Comparison of ENCODE assay signal across 23 mouse cellular contexts in the genomic region with DNA sequence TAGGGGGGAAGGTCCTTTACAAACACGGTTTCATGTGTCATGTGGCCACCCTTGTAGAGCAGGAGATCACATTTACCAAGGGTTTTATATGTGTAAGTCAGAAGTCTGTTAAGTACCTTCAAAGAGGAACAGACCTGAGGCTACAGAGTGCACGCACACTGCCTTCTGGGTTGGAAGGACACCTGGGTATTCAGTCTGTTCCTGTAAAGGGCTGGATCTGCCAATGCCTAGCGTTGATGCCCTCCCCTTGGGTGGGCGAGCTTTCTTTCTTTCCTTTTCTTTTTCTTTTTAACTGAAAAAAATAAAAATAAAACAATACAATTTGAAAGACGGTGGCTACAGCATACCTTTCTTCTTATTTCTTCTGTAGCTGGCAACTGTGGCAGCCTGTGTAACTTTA. TPM values are rescaled to one million over a fixed set of nuclear protein-coding genes. Genes with fewer than 3 reads are reported as not detected.
DNase-seq lines count a peak whose midpoint lies in the region; ATAC-seq and TF ChIP-seq lines count a peak whose summit lies in the region.
"Had no signal": no experiment of that assay in that cellular context is flagged by ENCODE, and none has a peak within 500 bp of the region (broad histone marks: within the 10 kb centered on the region; RNA-seq: fewer than 3 reads in every experiment).

No protein-coding gene starts in this region.

- no peaks in the 10 kb centered on the region for H3K9me3 ChIP-seq in heart, embryonic 12.5 days (replicated peaks)
- H3K9me3 ChIP-seq in lung, embryonic 14.5 days (ENCODE audit: low read depth, low read length) = no peaks in the 10 kb centered on the region
- H3K9me3 ChIP-seq in intestine, postnatal 0 days (ENCODE audit: control insufficient read depth) = no peaks in the 10 kb centered on the region
- H3K9me3 ChIP-seq in liver, embryonic 16.5 days (replicated peaks; ENCODE audit: control insufficient read depth, low read length) = no peaks in the 10 kb centered on the region
- H3K9me3 ChIP-seq: embryonic facial prominence, embryonic 13.5 days; forebrain, embryonic 12.5 days; heart, embryonic 13.5 days; limb, embryonic 10.5 days; midbrain, embryonic 12.5 days; neural tube, embryonic 15.5 days had no signal

- no peaks in the 10 kb centered on the region for H3K36me3 ChIP-seq in heart, embryonic 12.5 days
- H3K36me3 ChIP-seq in lung, embryonic 14.5 days (ENCODE audit: insufficient read depth) = no peaks in the 10 kb centered on the region
- no peaks in the 10 kb centered on the region for H3K36me3 ChIP-seq in intestine, postnatal 0 days (ENCODE audit: control insufficient read depth, insufficient read depth)
- no peaks in the 10 kb centered on the region for H3K36me3 ChIP-seq in liver, embryonic 16.5 days (ENCODE audit: control insufficient read depth, insufficient read depth)
- H3K36me3 ChIP-seq: embryonic facial prominence, embryonic 13.5 days; forebrain, embryonic 12.5 days; heart, embryonic 13.5 days; limb, embryonic 10.5 days; midbrain, embryonic 12.5 days; neural tube, embryonic 15.5 days had no signal

- peak; percentile 66 for DNase-seq in heart, adult 11 months
- no peak for DNase-seq in lung, embryonic 14.5 days
- no peak for DNase-seq in lung, postnatal 14 days
- no peak for DNase-seq in heart, adult 8-10 months (ENCODE audit: low spot score)
- DNase-seq in cerebellum, postnatal 10 days = no peak
- DNase-seq: adrenal gland, postnatal 36 days; cerebellum, adult 11 months; cerebellum, postnatal 25 days; heart, postnatal 14 days; lung, adult 18-20 months; right cerebral cortex, adult 18-20 months; right cerebral cortex, postnatal 4 days; thymus, postnatal 25 days had no signal

- peaks cover 30% of the 10 kb centered on the region for H3K4me1 ChIP-seq in heart, embryonic 12.5 days (replicated peaks)
- 0 out of 2 replicates have a peak, but pooled peaks cover 5% of the 10 kb centered on the region for H3K4me1 ChIP-seq in lung, embryonic 14.5 days (ENCODE audit: insufficient read depth)
- H3K4me1 ChIP-seq in intestine, postnatal 0 days (replicated peaks; ENCODE audit: control insufficient read depth, insufficient read depth, low read length) = peaks cover 9% of the 10 kb centered on the region
- H3K4me1 ChIP-seq in liver, embryonic 16.5 days (ENCODE audit: control insufficient read depth, low read depth, low read length) = peaks cover 10% of the 10 kb centered on the region
- H3K4me1 ChIP-seq: limb, embryonic 10.5 days had no signal

- H3K27ac ChIP-seq in heart, embryonic 12.5 days (ENCODE audit: poor library complexity, severe bottlenecking) = no peak overlapping the region
- H3K27ac ChIP-seq in lung, embryonic 14.5 days (ENCODE audit: low read depth) = no peak overlapping the region
- H3K27ac ChIP-seq in intestine, postnatal 0 days (ENCODE audit: low read depth, low read length) = no peak overlapping the region
- H3K27ac ChIP-seq in liver, embryonic 16.5 days (ENCODE audit: low read length) = peak overlapping the region; percentile 70
- H3K27ac ChIP-seq: embryonic facial prominence, embryonic 13.5 days; forebrain, embryonic 12.5 days; heart, embryonic 13.5 days; limb, embryonic 10.5 days; midbrain, embryonic 12.5 days; neural tube, embryonic 15.5 days had no signal

- no peak for ATAC-seq in heart, embryonic 12.5 days (ENCODE audit: insufficient number of reproducible peaks, low FRiP score)
- 0 out of 2 replicates have a peak, but pooled peaks have one; percentile 11 for ATAC-seq in lung, embryonic 14.5 days (ENCODE audit: insufficient read depth)
- ATAC-seq in intestine, postnatal 0 days = no peak
- ATAC-seq in liver, embryonic 16.5 days (ENCODE audit: low read depth) = no peak

- no peaks in the 10 kb centered on the region for H3K27me3 ChIP-seq in heart, embryonic 12.5 days (replicated peaks)
- no peaks in the 10 kb centered on the region for H3K27me3 ChIP-seq in lung, embryonic 14.5 days (ENCODE audit: insufficient read depth, low read length)
- H3K27me3 ChIP-seq in intestine, postnatal 0 days (replicated peaks; ENCODE audit: control insufficient read depth, insufficient read depth, low read length) = no peaks in the 10 kb centered on the region
- no peaks in the 10 kb centered on the region for H3K27me3 ChIP-seq in liver, embryonic 16.5 days (ENCODE audit: control insufficient read depth, insufficient read depth, low read depth, low read length)
- H3K27me3 ChIP-seq: embryonic facial prominence, embryonic 13.5 days; forebrain, embryonic 12.5 days; heart, embryonic 13.5 days; midbrain, embryonic 12.5 days; neural tube, embryonic 15.5 days had no signal

- TF ChIP-seq CTCF in lung, embryonic 14.5 days (IDR thresholded peaks at IDR 0.05; ENCODE audit: low read depth) = no peak
- TF ChIP-seq CTCF in intestine, postnatal 0 days (IDR thresholded peaks at IDR 0.05; ENCODE audit: low read depth) = no peak

- H3K4me3 ChIP-seq in heart, embryonic 12.5 days = no peak overlapping the region
- no peak overlapping the region for H3K4me3 ChIP-seq in lung, embryonic 14.5 days (ENCODE audit: low read depth, low read length)
- no peak overlapping the region for H3K4me3 ChIP-seq in intestine, postnatal 0 days (ENCODE audit: low read depth, low read length)
- no peak overlapping the region for H3K4me3 ChIP-seq in liver, embryonic 16.5 days (ENCODE audit: low read depth, low read length)
- H3K4me3 ChIP-seq: embryonic facial prominence, embryonic 13.5 days; erythroblast, embryonic 14.5 days; forebrain, embryonic 12.5 days; heart, embryonic 13.5 days; limb, embryonic 10.5 days; midbrain, embryonic 12.5 days; neural tube, embryonic 15.5 days had no signal

- WGBS in heart, embryonic 12.5 days = 81% methylated on average over 5 of the region's 5 CpGs
- WGBS in lung, embryonic 14.5 days = 76% methylated on average over 5 of the region's 5 CpGs
- 59% methylated on average over 5 of the region's 5 CpGs for WGBS in intestine, postnatal 0 days
- WGBS in liver, embryonic 16.5 days (ENCODE audit: insufficient replicate concordance) = 63% methylated on average over 5 of the region's 5 CpGs

- no peak overlapping the region for H3K4me2 ChIP-seq in heart, embryonic 12.5 days
- H3K4me2 ChIP-seq in lung, embryonic 14.5 days = no peak overlapping the region
- H3K4me2 ChIP-seq in intestine, postnatal 0 days (replicated peaks; ENCODE audit: low read depth) = peak overlapping the region; percentile 37
- H3K4me2 ChIP-seq in liver, embryonic 16.5 days (ENCODE audit: low read depth, low read length) = peak overlapping the region; percentile 33
- H3K4me2 ChIP-seq: embryonic facial prominence, embryonic 13.5 days; forebrain, embryonic 12.5 days; midbrain, embryonic 12.5 days; neural tube, embryonic 15.5 days had no signal

- no peak overlapping the region for H3K9ac ChIP-seq in heart, embryonic 12.5 days
- H3K9ac ChIP-seq in lung, embryonic 14.5 days = no peak overlapping the region
- H3K9ac ChIP-seq in intestine, postnatal 0 days (ENCODE audit: low read depth, low read length) = no peak overlapping the region
- no peak overlapping the region for H3K9ac ChIP-seq in liver, embryonic 16.5 days (ENCODE audit: low read depth, low read length)
- H3K9ac ChIP-seq: embryonic facial prominence, embryonic 13.5 days; forebrain, embryonic 12.5 days; heart, embryonic 13.5 days; midbrain, embryonic 12.5 days; neural tube, embryonic 15.5 days had no signal

RNA-seq across cellular contexts. Expression of a gene that starts 11.4 kb away (rescaled TPM):
- 23.7 and 24.1 TPM in 2 replicates for polyA plus RNA-seq in heart, embryonic 12.5 days (2016; fragmentation: Nextera tagmentation; extraction: Ambion mirVana)
- 22.3 and 23.3 TPM in 2 replicates for polyA plus RNA-seq in lung, embryonic 14.5 days (2014; fragmentation: Nextera tagmentation; extraction: Ambion mirVana)
- 16.6 and 17.8 TPM in 2 replicates for polyA plus RNA-seq in intestine, postnatal 0 days (2015; fragmentation: Nextera tagmentation; extraction: Ambion mirVana)
- 11.8 and 12.3 TPM in 2 replicates for polyA plus RNA-seq in liver, embryonic 16.5 days (2015; fragmentation: Nextera tagmentation; extraction: Ambion mirVana)
- total RNA-seq in heart, adult 8-10 months (2022) = 10 to 100 TPM; 12.1 to 14.4 (median 13.9) TPM

RNA-seq across cellular contexts. Expression of a gene that starts 30.2 kb away (rescaled TPM):
- polyA plus RNA-seq in heart, embryonic 12.5 days (2016; fragmentation: Nextera tagmentation; extraction: Ambion mirVana) = 32.4 and 32.6 TPM in 2 replicates
- 41.9 and 44.6 TPM in 2 replicates for polyA plus RNA-seq in lung, embryonic 14.5 days (2014; fragmentation: Nextera tagmentation; extraction: Ambion mirVana)
- 26.0 and 28.8 TPM in 2 replicates for polyA plus RNA-seq in intestine, postnatal 0 days (2015; fragmentation: Nextera tagmentation; extraction: Ambion mirVana)
- polyA plus RNA-seq in liver, embryonic 16.5 days (2015; fragmentation: Nextera tagmentation; extraction: Ambion mirVana) = 14.1 and 16.1 TPM in 2 replicates
- total RNA-seq in heart, adult 8-10 months (2022) = 10 to 100 TPM; 41.9 to 46.4 (median 43.9) TPM

RNA-seq across cellular contexts. Expression of a gene that starts 38.6 kb away (rescaled TPM):
- 421 and 424 TPM in 2 replicates for polyA plus RNA-seq in heart, embryonic 12.5 days (2016; fragmentation: Nextera tagmentation; extraction: Ambion mirVana)
- polyA plus RNA-seq in lung, embryonic 14.5 days (2014; fragmentation: Nextera tagmentation; extraction: Ambion mirVana) = 683 and 808 TPM in 2 replicates
- 520 and 549 TPM in 2 replicates for polyA plus RNA-seq in intestine, postnatal 0 days (2015; fragmentation: Nextera tagmentation; extraction: Ambion mirVana)
- polyA plus RNA-seq in liver, embryonic 16.5 days (2015; fragmentation: Nextera tagmentation; extraction: Ambion mirVana) = 249 and 306 TPM in 2 replicates
- total RNA-seq in heart, adult 8-10 months (2022) = 100 to 1,000 TPM; 173 to 245 (median 203) TPM

RNA-seq across cellular contexts. Expression of a gene that starts 46.8 kb away (rescaled TPM):
- 2.3 and 3.1 TPM in 2 replicates for polyA plus RNA-seq in heart, embryonic 12.5 days (2016; fragmentation: Nextera tagmentation; extraction: Ambion mirVana)
- 1.7 and 2.2 TPM in 2 replicates for polyA plus RNA-seq in lung, embryonic 14.5 days (2014; fragmentation: Nextera tagmentation; extraction: Ambion mirVana)
- polyA plus RNA-seq in intestine, postnatal 0 days (2015; fragmentation: Nextera tagmentation; extraction: Ambion mirVana) = 1.5 and 2.1 TPM in 2 replicates
- polyA plus RNA-seq in liver, embryonic 16.5 days (2015; fragmentation: Nextera tagmentation; extraction: Ambion mirVana) = 1.5 and 1.7 TPM in 2 replicates
- 1 to 10 TPM; 8.1 to 9.1 (median 8.7) TPM for total RNA-seq in heart, adult 8-10 months (2022)

Comparison
In these comparisons a context has a peak if more than half of its experiments do, and no peak if none do; other contexts are left out.
1. H3K4me2 ChIP-seq: peak in intestine, postnatal 0 days (single experiment) and liver, embryonic 16.5 days (single experiment); none in heart, embryonic 12.5 days (single experiment) and lung, embryonic 14.5 days (single experiment).